Comparison of ENCODE assay signal across 24 mouse cellular contexts in the genomic region with DNA sequence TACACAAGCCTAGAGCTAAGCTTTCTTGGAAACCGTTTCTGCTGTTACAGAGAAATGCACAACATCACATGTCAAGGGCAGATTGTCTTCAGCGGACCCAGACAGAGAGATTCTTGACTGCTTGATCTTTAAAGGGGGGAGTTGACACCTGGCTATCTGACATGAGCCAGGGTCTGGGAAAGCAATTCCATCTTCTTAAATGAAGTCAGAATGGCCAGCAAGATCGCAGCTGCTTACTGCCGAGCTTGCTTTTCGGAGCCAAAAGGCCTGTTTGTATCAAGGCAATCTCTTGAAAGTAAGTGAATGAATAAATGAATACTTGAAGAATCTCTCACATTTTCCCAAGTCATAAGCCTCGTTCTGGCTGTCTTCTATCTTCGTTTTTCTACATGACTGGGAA. TPM values are rescaled to one million over a fixed set of nuclear protein-coding genes. Genes with fewer than 3 reads are reported as not detected.
DNase-seq lines count a peak whose midpoint lies in the region; ATAC-seq and TF ChIP-seq lines count a peak whose summit lies in the region.
"Had no signal": no experiment of that assay in that cellular context is flagged by ENCODE, and none has a peak within 500 bp of the region (broad histone marks: within the 10 kb centered on the region; RNA-seq: fewer than 3 reads in every experiment).

No protein-coding gene starts in this region.

- no peak for TF ChIP-seq CTCF in cerebellum, adult 2 months (IDR thresholded peaks at IDR 0.05; ENCODE audit: borderline replicate concordance, insufficient read depth, low read depth, low read length)

- peak; percentile 21 to 32 for DNase-seq in cerebellum, postnatal 14 days
- DNase-seq in cerebellum, adult 2 months: no peak
- DNase-seq in hindbrain, embryonic 14.5 days (ENCODE audit: low spot score): peak; percentile 20
- peak; percentile 79 for DNase-seq in midbrain, embryonic 11.5 days (ENCODE audit: low spot score, missing footprints)
- DNase-seq in embryonic facial prominence, embryonic 14.5 days (ENCODE audit: low spot score): no peak
- DNase-seq: adrenal gland, adult 2 months; adrenal gland, postnatal 36 days; cerebellum, adult 9-11 months; gastrocnemius, postnatal 10 days; heart, postnatal 10 days; kidney, adult 8-10 months; layer of hippocampus, adult 9-11 months; right cerebral cortex, postnatal 25 days had no signal

- H3K27me3 ChIP-seq in cerebellum, adult 2 months (ENCODE audit: control insufficient read depth, insufficient read depth, low read length): no peaks in the 10 kb centered on the region
- H3K27me3 ChIP-seq in hindbrain, embryonic 14.5 days (ENCODE audit: control insufficient read depth, insufficient read depth, low read length): no peaks in the 10 kb centered on the region
- no peaks in the 10 kb centered on the region for H3K27me3 ChIP-seq in hindbrain, embryonic 12.5 days
- H3K27me3 ChIP-seq in midbrain, embryonic 11.5 days (ENCODE audit: control insufficient read depth, insufficient read depth, low read length): no peaks in the 10 kb centered on the region
- no peaks in the 10 kb centered on the region for H3K27me3 ChIP-seq in midbrain, embryonic 15.5 days (replicated peaks)
- H3K27me3 ChIP-seq in embryonic facial prominence, embryonic 14.5 days (replicated peaks; ENCODE audit: control insufficient read depth, insufficient read depth, low read length): no peaks in the 10 kb centered on the region
- H3K27me3 ChIP-seq: embryonic facial prominence, embryonic 12.5 days; heart, embryonic 13.5 days; limb, embryonic 13.5 days; lung, embryonic 15.5 days; stomach, embryonic 15.5 days had no signal

- no peaks in the 10 kb centered on the region for H3K4me1 ChIP-seq in cerebellum, adult 2 months (ENCODE audit: control insufficient read depth, insufficient read depth, low read length)
- H3K4me1 ChIP-seq in hindbrain, embryonic 14.5 days (replicated peaks; ENCODE audit: control insufficient read depth, insufficient read depth, low read length): peaks cover 7% of the 10 kb centered on the region; the same call in 1 of the 2 replicates
- no peaks in the 10 kb centered on the region for H3K4me1 ChIP-seq in hindbrain, embryonic 12.5 days
- peaks cover 5% of the 10 kb centered on the region for H3K4me1 ChIP-seq in midbrain, embryonic 11.5 days (ENCODE audit: control insufficient read depth, insufficient read depth, low read length)
- peaks cover 5% of the 10 kb centered on the region; the same call in 1 of the 2 replicates for H3K4me1 ChIP-seq in midbrain, embryonic 15.5 days
- peaks cover 11% of the 10 kb centered on the region for H3K4me1 ChIP-seq in embryonic facial prominence, embryonic 14.5 days (ENCODE audit: control insufficient read depth, insufficient read depth, low read length)
- H3K4me1 ChIP-seq: heart, embryonic 13.5 days; lung, embryonic 15.5 days; stomach, embryonic 15.5 days had no signal

- H3K9me3 ChIP-seq in hindbrain, embryonic 14.5 days (ENCODE audit: control insufficient read depth, low read length): no peaks in the 10 kb centered on the region
- no peaks in the 10 kb centered on the region for H3K9me3 ChIP-seq in hindbrain, embryonic 12.5 days (replicated peaks)
- no peaks in the 10 kb centered on the region for H3K9me3 ChIP-seq in midbrain, embryonic 11.5 days (ENCODE audit: control insufficient read depth, low read length)
- H3K9me3 ChIP-seq in midbrain, embryonic 15.5 days: no peaks in the 10 kb centered on the region
- no peaks in the 10 kb centered on the region for H3K9me3 ChIP-seq in embryonic facial prominence, embryonic 14.5 days (ENCODE audit: control insufficient read depth, low read length)
- H3K9me3 ChIP-seq: embryonic facial prominence, embryonic 12.5 days; heart, embryonic 13.5 days; limb, embryonic 13.5 days; lung, embryonic 15.5 days; midbrain, embryonic 10.5 days; stomach, embryonic 15.5 days had no signal

- H3K27ac ChIP-seq in cerebellum, adult 2 months (ENCODE audit: insufficient read depth, low read length): no peak overlapping the region
- no peak overlapping the region for H3K27ac ChIP-seq in hindbrain, embryonic 14.5 days
- no peak overlapping the region for H3K27ac ChIP-seq in hindbrain, embryonic 12.5 days
- H3K27ac ChIP-seq in midbrain, embryonic 11.5 days (ENCODE audit: low read depth, low read length): no peak overlapping the region
- H3K27ac ChIP-seq in midbrain, embryonic 15.5 days: no peak overlapping the region
- 0 out of 2 replicates have a peak overlapping the region, but pooled peaks have one; percentile 1 for H3K27ac ChIP-seq in embryonic facial prominence, embryonic 14.5 days (replicated peaks; ENCODE audit: low read depth, low read length)
- H3K27ac ChIP-seq: embryonic facial prominence, embryonic 12.5 days; heart, embryonic 13.5 days; kidney, postnatal 0 days; limb, embryonic 13.5 days; lung, embryonic 15.5 days; stomach, embryonic 15.5 days had no signal

- TF ChIP-seq POLR2A in cerebellum, adult 2 months (IDR thresholded peaks at IDR 0.05; ENCODE audit: borderline replicate concordance, insufficient read depth, low read length): no peak

- H3K9ac ChIP-seq in hindbrain, embryonic 14.5 days: no peak overlapping the region
- H3K9ac ChIP-seq in hindbrain, embryonic 12.5 days: no peak overlapping the region
- no peak overlapping the region for H3K9ac ChIP-seq in midbrain, embryonic 11.5 days (ENCODE audit: low read length)
- H3K9ac ChIP-seq in midbrain, embryonic 15.5 days: no peak overlapping the region
- no peak overlapping the region for H3K9ac ChIP-seq in embryonic facial prominence, embryonic 14.5 days (ENCODE audit: low read depth, low read length)
- H3K9ac ChIP-seq: embryonic facial prominence, embryonic 12.5 days; heart, embryonic 13.5 days; limb, embryonic 13.5 days; lung, embryonic 15.5 days; stomach, embryonic 15.5 days had no signal

- ATAC-seq in hindbrain, embryonic 14.5 days (ENCODE audit: low FRiP score): no peak
- no peak for ATAC-seq in hindbrain, embryonic 12.5 days (ENCODE audit: low FRiP score)
- ATAC-seq in midbrain, embryonic 11.5 days (ENCODE audit: low FRiP score): no peak
- ATAC-seq in midbrain, embryonic 15.5 days (replicated peaks): no peak
- no peak for ATAC-seq in embryonic facial prominence, embryonic 14.5 days (ENCODE audit: low read depth)

- no peaks in the 10 kb centered on the region for H3K36me3 ChIP-seq in hindbrain, embryonic 14.5 days (replicated peaks; ENCODE audit: control insufficient read depth, insufficient read depth)
- no peaks in the 10 kb centered on the region for H3K36me3 ChIP-seq in hindbrain, embryonic 12.5 days
- no peaks in the 10 kb centered on the region for H3K36me3 ChIP-seq in midbrain, embryonic 11.5 days (ENCODE audit: control insufficient read depth, insufficient read depth, low read length)
- no peaks in the 10 kb centered on the region for H3K36me3 ChIP-seq in midbrain, embryonic 15.5 days (replicated peaks)
- no peaks in the 10 kb centered on the region for H3K36me3 ChIP-seq in embryonic facial prominence, embryonic 14.5 days (ENCODE audit: control insufficient read depth, insufficient read depth, low read length)
- H3K36me3 ChIP-seq: embryonic facial prominence, embryonic 12.5 days; heart, embryonic 13.5 days; limb, embryonic 13.5 days; lung, embryonic 15.5 days; midbrain, embryonic 10.5 days; stomach, embryonic 15.5 days had no signal

- no peak overlapping the region for H3K4me3 ChIP-seq in cerebellum, adult 2 months (replicated peaks; ENCODE audit: insufficient read depth, low read depth, low read length)
- H3K4me3 ChIP-seq in hindbrain, embryonic 14.5 days (replicated peaks; ENCODE audit: low read length): no peak overlapping the region
- no peak overlapping the region for H3K4me3 ChIP-seq in hindbrain, embryonic 12.5 days
- H3K4me3 ChIP-seq in midbrain, embryonic 11.5 days (ENCODE audit: low read depth, low read length): no peak overlapping the region
- H3K4me3 ChIP-seq in midbrain, embryonic 15.5 days: no peak overlapping the region
- no peak overlapping the region for H3K4me3 ChIP-seq in embryonic facial prominence, embryonic 14.5 days (ENCODE audit: low read depth, low read length)
- H3K4me3 ChIP-seq: embryonic facial prominence, embryonic 12.5 days; erythroblast, embryonic 14.5 days; heart, embryonic 13.5 days; limb, embryonic 13.5 days; lung, embryonic 15.5 days; midbrain, embryonic 10.5 days; stomach, embryonic 15.5 days had no signal

- WGBS in cerebellum, adult 2 months: 71% methylated on average over 7 of the region's 7 CpGs
- WGBS in hindbrain, embryonic 14.5 days: 80% methylated on average over 7 of the region's 7 CpGs
- WGBS in hindbrain, embryonic 12.5 days: 77% methylated on average over 7 of the region's 7 CpGs
- 88% methylated on average over 7 of the region's 7 CpGs for WGBS in midbrain, embryonic 11.5 days
- WGBS in midbrain, embryonic 15.5 days: 72% methylated on average over 7 of the region's 7 CpGs
- 66% methylated on average over 7 of the region's 7 CpGs for WGBS in embryonic facial prominence, embryonic 14.5 days

- no peak overlapping the region for H3K4me2 ChIP-seq in hindbrain, embryonic 14.5 days (replicated peaks)
- no peak overlapping the region for H3K4me2 ChIP-seq in hindbrain, embryonic 12.5 days (replicated peaks)
- H3K4me2 ChIP-seq in midbrain, embryonic 11.5 days: no peak overlapping the region
- H3K4me2 ChIP-seq in midbrain, embryonic 15.5 days: no peak overlapping the region
- H3K4me2 ChIP-seq in embryonic facial prominence, embryonic 14.5 days (ENCODE audit: low read depth, low read length): no peak overlapping the region
- H3K4me2 ChIP-seq: embryonic facial prominence, embryonic 12.5 days; heart, embryonic 13.5 days; limb, embryonic 13.5 days; liver, embryonic 11.5 days; lung, embryonic 15.5 days; stomach, embryonic 15.5 days had no signal

RNA-seq across cellular contexts. Expression of gene Btg1, which starts 36.6 kb away (rescaled TPM):
- polyA plus RNA-seq in cerebellum, adult 2 months (2012; rRNA removed): 72.7 and 87.6 TPM in 2 replicates
- polyA plus RNA-seq in hindbrain, embryonic 14.5 days (2014; fragmentation: Nextera tagmentation; extraction: Ambion mirVana): 54.5 and 54.7 TPM in 2 replicates
- 69.1 and 69.6 TPM in 2 replicates for polyA plus RNA-seq in hindbrain, embryonic 12.5 days (2016; fragmentation: Nextera tagmentation; extraction: Ambion mirVana)
- polyA plus RNA-seq in midbrain, embryonic 11.5 days (2014; fragmentation: Nextera tagmentation; extraction: Ambion mirVana): 44.7 and 47.5 TPM in 2 replicates
- polyA plus RNA-seq in midbrain, embryonic 15.5 days (2015; fragmentation: Nextera tagmentation; extraction: Ambion mirVana): 40.3 and 44.4 TPM in 2 replicates
- 83.2 and 87.3 TPM in 2 replicates for polyA plus RNA-seq in embryonic facial prominence, embryonic 14.5 days (2014; fragmentation: Nextera tagmentation; extraction: Ambion mirVana)

Comparison
In these comparisons a context has a peak if more than half of its experiments do, and no peak if none do; other contexts are left out.
1. DNase-seq: peak in cerebellum, postnatal 14 days (2 of 2), hindbrain, embryonic 14.5 days (single experiment) and midbrain, embryonic 11.5 days (single experiment); none in cerebellum, adult 2 months (0 of 2) and embryonic facial prominence, embryonic 14.5 days (single experiment).